Mouse (Mus musculus): ENCODE results near the gene Tmem229a. TPM values are rescaled to one million over a fixed set of nuclear protein-coding genes. Genes with fewer than 3 reads are reported as not detected.

Gene Tmem229a
- polyA plus RNA-seq, 1 experiment from 2014 or later, result not detected

- WGBS, result 95% methylated on average over 2 of the region's 2 CpGs
- ATAC-seq (ENCODE audit: insufficient number of reproducible peaks, insufficient read depth, low FRiP score, low read depth), result no peak
- H3K9ac ChIP-seq (ENCODE audit: low read length), result no peak overlapping the region
- H3K4me3 ChIP-seq (ENCODE audit: control insufficient read depth in 1 of 2, insufficient read depth in 1 of 2, low read depth in 1 of 2, low read length in 2 of 2), result no peak overlapping the region
- no peaks in the 10 kb centered on the region for H3K4me1 ChIP-seq (ENCODE audit: control insufficient read depth in 2 of 2, insufficient read depth in 2 of 2, low read length in 2 of 2)
- no peaks in the 10 kb centered on the region for H3K9me3 ChIP-seq (ENCODE audit: control insufficient read depth, low read length)
- no peaks in the 10 kb centered on the region for H3K27me3 ChIP-seq (ENCODE audit: control insufficient read depth, insufficient read depth, low read length)
- no peak overlapping the region for H3K27ac ChIP-seq (replicated peaks in 1 of 2; ENCODE audit: control insufficient read depth in 1 of 2, insufficient read depth in 1 of 2, low read depth in 2 of 2, low read length in 2 of 2)
- H3K4me2 ChIP-seq (ENCODE audit: low read length), result no peak overlapping the region
- no peaks in the 10 kb centered on the region for H3K36me3 ChIP-seq (ENCODE audit: control insufficient read depth, insufficient read depth, low read length)
Measured at GRCm38 (mm10) chr6:24913591-24913990, 42.5 kb downstream of the Tmem229a start.

- ATAC-seq (ENCODE audit: insufficient number of reproducible peaks, insufficient read depth, low FRiP score, low read depth), result no peak
- H3K9me3 ChIP-seq (ENCODE audit: control insufficient read depth, low read length), result no peaks in the 10 kb centered on the region
- H3K4me3 ChIP-seq (ENCODE audit: control insufficient read depth in 1 of 2, insufficient read depth in 1 of 2, low read depth in 1 of 2, low read length in 2 of 2), result no peak overlapping the region
- H3K36me3 ChIP-seq (ENCODE audit: control insufficient read depth, insufficient read depth, low read length), result no peaks in the 10 kb centered on the region
- H3K27me3 ChIP-seq (ENCODE audit: control insufficient read depth, insufficient read depth, low read length), result no peaks in the 10 kb centered on the region
- H3K27ac ChIP-seq (replicated peaks in 1 of 2; ENCODE audit: control insufficient read depth in 1 of 2, insufficient read depth in 1 of 2, low read depth in 2 of 2, low read length in 2 of 2), result no peak overlapping the region
- no peak overlapping the region for H3K4me2 ChIP-seq (ENCODE audit: low read length)
- no peaks in the 10 kb centered on the region for H3K4me1 ChIP-seq (ENCODE audit: control insufficient read depth in 2 of 2, insufficient read depth in 2 of 2, low read length in 2 of 2)
- no peak overlapping the region for H3K9ac ChIP-seq (ENCODE audit: low read length)
Measured at GRCm38 (mm10) chr6:24910728-24911105, 45.4 kb downstream of the Tmem229a start.

- Histone ChIP-seq H3K36me3 (ENCODE audit: control insufficient read depth, insufficient read depth, low read length) (no peaks in the 10 kb centered on the region), H3K9me3 (ENCODE audit: control insufficient read depth, low read length) (no peaks in the 10 kb centered on the region), H3K4me3 (ENCODE audit: control insufficient read depth in 1 of 2, insufficient read depth in 1 of 2, low read depth in 1 of 2, low read length in 2 of 2) (no peak overlapping the region), H3K4me1 (ENCODE audit: control insufficient read depth in 2 of 2, insufficient read depth in 2 of 2, low read length in 2 of 2) (no peaks in the 10 kb centered on the region), H3K9ac (ENCODE audit: low read length) (no peak overlapping the region), H3K27me3 (ENCODE audit: control insufficient read depth, insufficient read depth, low read length) (no peaks in the 10 kb centered on the region), H3K4me2 (ENCODE audit: low read length) (no peak overlapping the region), H3K27ac (replicated peaks in 1 of 2; ENCODE audit: control insufficient read depth in 1 of 2, insufficient read depth in 1 of 2, low read depth in 2 of 2, low read length in 2 of 2) (no peak overlapping the region)
- ATAC-seq (ENCODE audit: insufficient number of reproducible peaks, insufficient read depth, low FRiP score, low read depth), result no peak
- WGBS, result 64% methylated on average over 2 of the region's 2 CpGs
Measured at GRCm38 (mm10) chr6:24910016-24910727, 45.9 kb downstream of the Tmem229a start.

DNA sequence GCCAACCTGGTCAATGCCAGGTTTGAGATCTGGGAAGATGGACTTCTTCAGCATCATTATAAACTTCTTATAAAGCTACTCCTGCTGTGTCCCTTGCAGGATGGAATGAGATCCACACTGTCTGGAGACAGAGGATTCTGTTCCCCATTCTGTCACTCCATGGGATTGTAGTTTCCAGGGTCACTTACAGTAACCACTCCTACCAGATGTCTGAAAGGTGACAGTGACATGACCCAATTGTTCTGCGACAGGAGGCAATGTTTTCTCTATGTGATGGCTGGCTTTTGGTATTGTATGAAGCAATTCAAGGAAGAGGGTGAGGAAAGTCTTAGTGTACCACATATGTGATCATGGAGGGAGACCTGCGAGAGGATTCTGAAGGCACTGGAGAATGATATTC, 48.3 kb downstream of the Tmem229a start:
- no peak for ATAC-seq (ENCODE audit: insufficient number of reproducible peaks, insufficient read depth, low FRiP score, low read depth)
- Histone ChIP-seq H3K4me3 (ENCODE audit: control insufficient read depth in 1 of 2, insufficient read depth in 1 of 2, low read depth in 1 of 2, low read length in 2 of 2) (no peak overlapping the region), H3K9ac (ENCODE audit: low read length) (no peak overlapping the region), H3K27me3 (ENCODE audit: control insufficient read depth, insufficient read depth, low read length) (no peaks in the 10 kb centered on the region), H3K36me3 (ENCODE audit: control insufficient read depth, insufficient read depth, low read length) (no peaks in the 10 kb centered on the region), H3K27ac (replicated peaks in 1 of 2; ENCODE audit: control insufficient read depth in 1 of 2, insufficient read depth in 1 of 2, low read depth in 2 of 2, low read length in 2 of 2) (no peak overlapping the region), H3K9me3 (ENCODE audit: control insufficient read depth, low read length) (no peaks in the 10 kb centered on the region), H3K4me1 (ENCODE audit: control insufficient read depth in 2 of 2, insufficient read depth in 2 of 2, low read length in 2 of 2) (no peaks in the 10 kb centered on the region), H3K4me2 (ENCODE audit: low read length) (no peak overlapping the region)
- WGBS, result 54% methylated on average over 2 of the region's 2 CpGs

DNA sequence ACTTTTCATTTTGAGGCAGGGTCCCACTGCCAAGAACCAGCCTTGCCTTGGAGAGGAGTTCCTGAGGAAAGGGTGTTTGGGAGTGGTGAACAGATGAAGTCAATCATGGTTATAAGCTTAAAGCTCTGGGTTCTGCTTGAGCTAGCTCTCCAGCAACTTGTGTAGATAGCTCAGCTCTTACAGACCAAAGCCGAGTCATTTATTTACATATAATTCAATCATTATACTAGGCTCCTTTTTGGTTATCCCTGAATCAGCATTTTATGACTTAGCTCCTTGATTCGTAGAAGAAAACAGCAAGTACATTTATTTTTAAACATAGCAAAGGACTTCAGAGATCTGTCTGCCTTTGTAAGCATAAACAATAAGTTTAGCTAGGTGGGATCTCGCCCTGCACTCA, 51.0 kb downstream of the Tmem229a start:
- H3K9me3 ChIP-seq (ENCODE audit: control insufficient read depth, low read length), result no peaks in the 10 kb centered on the region
- H3K27me3 ChIP-seq (ENCODE audit: control insufficient read depth, insufficient read depth, low read length), result no peaks in the 10 kb centered on the region
- no peak overlapping the region for H3K4me2 ChIP-seq (ENCODE audit: low read length)
- H3K4me3 ChIP-seq (ENCODE audit: control insufficient read depth in 1 of 2, insufficient read depth in 1 of 2, low read depth in 1 of 2, low read length in 2 of 2), result no peak overlapping the region
- WGBS, result 75% methylated on average over 3 of the region's 3 CpGs
- no peak overlapping the region for H3K9ac ChIP-seq (ENCODE audit: low read length)
- no peak overlapping the region for H3K27ac ChIP-seq (replicated peaks in 1 of 2; ENCODE audit: control insufficient read depth in 1 of 2, insufficient read depth in 1 of 2, low read depth in 2 of 2, low read length in 2 of 2)
- H3K36me3 ChIP-seq (ENCODE audit: control insufficient read depth, insufficient read depth, low read length), result no peaks in the 10 kb centered on the region
- ATAC-seq (ENCODE audit: insufficient number of reproducible peaks, insufficient read depth, low FRiP score, low read depth), result no peak
- H3K4me1 ChIP-seq (ENCODE audit: control insufficient read depth in 2 of 2, insufficient read depth in 2 of 2, low read length in 2 of 2), result no peaks in the 10 kb centered on the region

Other genes starting within 250 kb of the Tmem229a start
- not detected in 2 replicates for gene Hyal6, start 223.1 kb downstream of the Tmem229a start, polyA plus RNA-seq (2014; fragmentation: Nextera tagmentation; extraction: Ambion mirVana)
- not detected in 2 replicates for gene Hyal4, start 208.0 kb downstream of the Tmem229a start, polyA plus RNA-seq (2014; fragmentation: Nextera tagmentation; extraction: Ambion mirVana)
- gene Spam1, start 165.1 kb downstream of the Tmem229a start, polyA plus RNA-seq (2014; fragmentation: Nextera tagmentation; extraction: Ambion mirVana), result not detected in 2 replicates
- gene Hyal5, start 98.3 kb downstream of the Tmem229a start, polyA plus RNA-seq (2014; fragmentation: Nextera tagmentation; extraction: Ambion mirVana), result not detected in 2 replicates